Mouse (Mus musculus): ENCODE data around the gene Cnga4.
"Not testable (repeated sequence)": the region's sequence is repeated elsewhere in the genome, so short reads cannot be mapped to it uniquely, and the experiment has no call there.

Cnga4 gene

GRCm38 (mm10) chr7:105416529-105416928, 12.2 kb downstream of the Cnga4 start:
- DNase-seq (ENCODE audit: low spot score) = no peak

GRCm38 (mm10) chr7:105418106-105418505, 13.7 kb downstream of the Cnga4 start:
- no peak for DNase-seq (ENCODE audit: low spot score)

GRCm38 (mm10) chr7:105420903-105421302, 16.5 kb downstream of the Cnga4 start:
- no peak for DNase-seq (ENCODE audit: low spot score)

GRCm38 (mm10) chr7:105424368-105424767, 20.0 kb downstream of the Cnga4 start:
- DNase-seq (ENCODE audit: low spot score) = no peak

GRCm38 (mm10) chr7:105425424-105426043, 21.2 kb downstream of the Cnga4 start, which contains the start of gene Cckbr:
Gene Cckbr, plus strand, starts transcription at chr7:105425731.
- no peak for DNase-seq (ENCODE audit: low spot score)

- DNase-seq (ENCODE audit: low spot score) = no peak
Observed at GRCm38 (mm10) chr7:105426051-105426450, 21.7 kb downstream of the Cnga4 start.

GRCm38 (mm10) chr7:105432058-105432457, 27.7 kb downstream of the Cnga4 start:
- DNase-seq (ENCODE audit: low spot score) = no peak

- DNase-seq (ENCODE audit: low spot score) = no peak
Observed at GRCm38 (mm10) chr7:105433859-105434258, 29.5 kb downstream of the Cnga4 start.

- DNase-seq (ENCODE audit: low spot score) = no peak
Observed at GRCm38 (mm10) chr7:105434798-105435197, 30.4 kb downstream of the Cnga4 start.

GRCm38 (mm10) chr7:105437979-105438772, 33.8 kb downstream of the Cnga4 start:
- DNase-seq (ENCODE audit: low spot score) = no peak

GRCm38 (mm10) chr7:105441426-105441825, 37.1 kb downstream of the Cnga4 start:
- no peak for DNase-seq (ENCODE audit: low spot score)

- DNase-seq (ENCODE audit: low spot score) = no peak
Observed at GRCm38 (mm10) chr7:105445076-105445475, 40.7 kb downstream of the Cnga4 start.

GRCm38 (mm10) chr7:105453345-105453744, 49.0 kb downstream of the Cnga4 start:
- not testable (repeated sequence) for DNase-seq (ENCODE audit: low spot score)

All from urinary bladder, postnatal 25 days (tissue).